8 mouse cellular contexts compared by ENCODE assay signal in the genomic region with DNA sequence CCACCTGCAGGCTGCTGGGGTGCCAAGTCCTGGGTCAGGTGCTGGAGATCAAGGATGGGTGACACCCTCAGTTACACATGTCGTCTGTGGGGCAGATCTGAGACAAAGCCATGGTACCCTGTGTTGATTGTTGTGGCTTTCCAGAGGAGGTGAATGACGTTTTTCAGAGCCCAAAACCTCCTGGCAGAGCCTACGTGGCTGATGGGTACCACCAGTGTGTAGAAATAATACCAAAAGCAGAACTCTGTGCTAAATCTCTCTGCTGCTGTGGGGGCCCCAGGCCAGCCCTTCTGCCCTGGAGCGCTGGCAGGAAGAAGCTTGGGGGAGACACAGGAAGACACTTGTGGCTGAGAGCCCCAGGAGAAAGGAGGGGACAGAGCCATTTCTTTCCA.
DNase-seq lines count a peak whose midpoint lies in the region; ATAC-seq and TF ChIP-seq lines count a peak whose summit lies in the region.

No protein-coding gene starts in this region.

- H3K4me2 ChIP-seq in intestine, embryonic 14.5 days (ENCODE audit: low read length), result no peak overlapping the region
- no peak overlapping the region for H3K4me2 ChIP-seq in intestine, postnatal 0 days (replicated peaks; ENCODE audit: low read depth)
- no peak overlapping the region for H3K4me2 ChIP-seq in hindbrain, embryonic 16.5 days (ENCODE audit: low read length)
- no peak overlapping the region for H3K4me2 ChIP-seq in midbrain, postnatal 0 days (ENCODE audit: low read depth, low read length, poor library complexity, severe bottlenecking)

- no peak overlapping the region for H3K4me3 ChIP-seq in intestine, embryonic 14.5 days (ENCODE audit: low read depth, low read length)
- no peak overlapping the region for H3K4me3 ChIP-seq in intestine, postnatal 0 days (ENCODE audit: low read depth, low read length)
- no peak overlapping the region for H3K4me3 ChIP-seq in embryonic facial prominence, embryonic 10.5 days
- H3K4me3 ChIP-seq in hindbrain, embryonic 16.5 days (ENCODE audit: low read length), result no peak overlapping the region
- no peak overlapping the region for H3K4me3 ChIP-seq in midbrain, postnatal 0 days (ENCODE audit: low read depth, low read length)

- no peak overlapping the region for H3K27ac ChIP-seq in intestine, embryonic 14.5 days (ENCODE audit: low read depth)
- H3K27ac ChIP-seq in intestine, postnatal 0 days (ENCODE audit: low read depth, low read length), result no peak overlapping the region
- H3K27ac ChIP-seq in embryonic facial prominence, embryonic 10.5 days (replicated peaks), result peak overlapping the region; percentile 83
- H3K27ac ChIP-seq in hindbrain, embryonic 16.5 days (ENCODE audit: low read depth, low read length), result peak overlapping the region; percentile 79
- H3K27ac ChIP-seq in midbrain, postnatal 0 days (ENCODE audit: low read depth, low read length), result peak overlapping the region; percentile 65

- DNase-seq in intestine, embryonic 14.5 days (ENCODE audit: low spot score), result peak; percentile 55
- DNase-seq in embryonic facial prominence, embryonic 10.5 days (ENCODE audit: low spot score), result no peak
- DNase-seq in midbrain, postnatal 0 days (ENCODE audit: low spot score), result no peak
- DNase-seq in kidney, postnatal 14 days, result no peak
- no peak for DNase-seq in cerebellum, postnatal 14 days
- DNase-seq in right cerebral cortex, postnatal 14 days, result no peak

- H3K27me3 ChIP-seq in intestine, embryonic 14.5 days (replicated peaks; ENCODE audit: control insufficient read depth, insufficient read depth, low read length), result no peaks in the 10 kb centered on the region
- H3K27me3 ChIP-seq in intestine, postnatal 0 days (replicated peaks; ENCODE audit: control insufficient read depth, insufficient read depth, low read length), result no peaks in the 10 kb centered on the region
- H3K27me3 ChIP-seq in embryonic facial prominence, embryonic 10.5 days (replicated peaks; ENCODE audit: low read depth, poor library complexity, severe bottlenecking), result no peaks in the 10 kb centered on the region
- H3K27me3 ChIP-seq in hindbrain, embryonic 16.5 days (replicated peaks; ENCODE audit: control insufficient read depth, insufficient read depth, low read length), result no peaks in the 10 kb centered on the region
- no peaks in the 10 kb centered on the region for H3K27me3 ChIP-seq in midbrain, postnatal 0 days (ENCODE audit: insufficient read depth, low read length)

- no peaks in the 10 kb centered on the region for H3K36me3 ChIP-seq in intestine, embryonic 14.5 days (ENCODE audit: control insufficient read depth, insufficient read depth, low read length)
- no peaks in the 10 kb centered on the region for H3K36me3 ChIP-seq in intestine, postnatal 0 days (ENCODE audit: control insufficient read depth, insufficient read depth)
- H3K36me3 ChIP-seq in embryonic facial prominence, embryonic 10.5 days (replicated peaks), result no peaks in the 10 kb centered on the region
- no peaks in the 10 kb centered on the region for H3K36me3 ChIP-seq in hindbrain, embryonic 16.5 days (ENCODE audit: control insufficient read depth, insufficient read depth, low read length)
- H3K36me3 ChIP-seq in midbrain, postnatal 0 days (ENCODE audit: insufficient read depth, low read length), result no peaks in the 10 kb centered on the region

- no peak for ATAC-seq in intestine, embryonic 14.5 days (replicated peaks; ENCODE audit: low FRiP score, low TSS enrichment, low read depth)
- no peak for ATAC-seq in intestine, postnatal 0 days
- peak; percentile 74 for ATAC-seq in hindbrain, embryonic 16.5 days
- ATAC-seq in midbrain, postnatal 0 days (ENCODE audit: low FRiP score), result no peak

- no peaks in the 10 kb centered on the region for H3K9me3 ChIP-seq in intestine, embryonic 14.5 days (ENCODE audit: control insufficient read depth, low read length)
- no peaks in the 10 kb centered on the region for H3K9me3 ChIP-seq in intestine, postnatal 0 days (ENCODE audit: control insufficient read depth)
- H3K9me3 ChIP-seq in embryonic facial prominence, embryonic 10.5 days, result no peaks in the 10 kb centered on the region
- H3K9me3 ChIP-seq in hindbrain, embryonic 16.5 days (ENCODE audit: control insufficient read depth, low read length), result 0 out of 2 replicates have a peak, but pooled peaks cover 2% of the 10 kb centered on the region
- H3K9me3 ChIP-seq in midbrain, postnatal 0 days (ENCODE audit: low read length), result no peaks in the 10 kb centered on the region

- no peak overlapping the region for H3K9ac ChIP-seq in intestine, embryonic 14.5 days (ENCODE audit: low read length)
- no peak overlapping the region for H3K9ac ChIP-seq in intestine, postnatal 0 days (ENCODE audit: low read depth, low read length)
- H3K9ac ChIP-seq in hindbrain, embryonic 16.5 days (ENCODE audit: low read depth, low read length), result 0 out of 2 replicates have a peak overlapping the region, but pooled peaks have one; percentile 31
- no peak overlapping the region for H3K9ac ChIP-seq in midbrain, postnatal 0 days (replicated peaks; ENCODE audit: low read length, poor library complexity, severe bottlenecking)

- no peak for TF ChIP-seq CTCF in intestine, postnatal 0 days (IDR thresholded peaks at IDR 0.05; ENCODE audit: low read depth)
- no peak for TF ChIP-seq CTCF in midbrain, postnatal 0 days (IDR thresholded peaks at IDR 0.05)

- 52% methylated on average over 4 of the region's 4 CpGs for WGBS in intestine, embryonic 14.5 days
- 70% methylated on average over 4 of the region's 4 CpGs for WGBS in intestine, postnatal 0 days
- 65% methylated on average over 4 of the region's 4 CpGs for WGBS in embryonic facial prominence, embryonic 10.5 days
- 29% methylated on average over 4 of the region's 4 CpGs for WGBS in hindbrain, embryonic 16.5 days
- 42% methylated on average over 4 of the region's 4 CpGs for WGBS in midbrain, postnatal 0 days

- no peaks in the 10 kb centered on the region; the same call in none of the 2 replicates for H3K4me1 ChIP-seq in intestine, embryonic 14.5 days (replicated peaks; ENCODE audit: control insufficient read depth, insufficient read depth, low read length)
- no peaks in the 10 kb centered on the region; the same call in 1 of the 2 replicates for H3K4me1 ChIP-seq in intestine, postnatal 0 days (replicated peaks; ENCODE audit: control insufficient read depth, insufficient read depth, low read length)
- H3K4me1 ChIP-seq in embryonic facial prominence, embryonic 10.5 days, result peaks cover 50% of the 10 kb centered on the region
- peaks cover 18% of the 10 kb centered on the region for H3K4me1 ChIP-seq in hindbrain, embryonic 16.5 days (ENCODE audit: control insufficient read depth, insufficient read depth, low read depth, low read length)
- H3K4me1 ChIP-seq in midbrain, postnatal 0 days (ENCODE audit: insufficient read depth, low read length), result peaks cover 4% of the 10 kb centered on the region; the same call in 1 of the 2 replicates

Comparison
In these comparisons a context has a peak if more than half of its experiments do, and no peak if none do; other contexts are left out.
1. H3K27ac ChIP-seq: peak in embryonic facial prominence, embryonic 10.5 days (single experiment), hindbrain, embryonic 16.5 days (single experiment) and midbrain, postnatal 0 days (single experiment); none in intestine, embryonic 14.5 days (single experiment) and intestine, postnatal 0 days (single experiment).